Mouse (Mus musculus): ENCODE data around the gene Sytl2. TPM values are rescaled to one million over a fixed set of nuclear protein-coding genes. Genes with fewer than 3 reads are reported as not detected.

Sytl2 gene
- total and polyA plus RNA-seq, 3 experiments: not detected

DNA sequence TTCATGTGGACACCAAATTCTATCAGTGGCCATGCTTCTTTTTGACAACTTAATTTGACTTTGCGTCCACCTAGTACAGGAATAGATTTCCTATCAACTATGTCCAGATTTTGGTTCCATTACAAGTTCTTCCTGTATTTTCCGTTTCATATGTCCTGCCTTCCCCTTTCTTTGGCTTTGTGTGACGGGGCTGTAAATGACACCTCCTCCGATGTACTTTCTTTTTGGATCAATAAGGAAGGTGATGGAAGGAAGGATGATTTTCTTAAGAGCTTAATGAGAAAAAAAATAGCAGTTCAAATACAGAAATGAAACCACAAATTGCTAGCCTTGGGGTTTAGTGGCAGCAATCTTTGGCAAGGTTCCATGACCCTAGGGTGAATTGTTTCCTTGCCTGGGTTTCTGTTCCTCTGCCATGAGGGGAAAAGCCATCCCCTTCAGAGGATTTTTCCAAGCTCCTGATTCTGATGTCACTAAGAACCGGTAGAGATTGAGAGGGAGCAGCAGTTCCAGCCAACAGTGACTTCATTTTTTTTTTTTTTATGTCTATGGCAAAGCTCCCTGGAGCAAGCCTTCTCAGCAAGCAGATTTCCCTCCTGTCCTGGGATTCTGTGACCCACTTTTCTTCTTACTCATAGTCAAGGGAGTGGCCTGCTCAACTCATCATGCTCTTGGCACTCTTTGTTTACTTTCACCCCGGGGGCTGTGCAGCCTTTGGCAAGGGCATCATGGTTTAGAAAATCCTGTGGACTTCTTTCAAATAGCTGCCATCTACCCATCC, 68.2 kb downstream of the Sytl2 start:
- H3K27ac ChIP-seq (ENCODE audit: control insufficient read depth, low read depth, low read length): no peak overlapping the region

DNA sequence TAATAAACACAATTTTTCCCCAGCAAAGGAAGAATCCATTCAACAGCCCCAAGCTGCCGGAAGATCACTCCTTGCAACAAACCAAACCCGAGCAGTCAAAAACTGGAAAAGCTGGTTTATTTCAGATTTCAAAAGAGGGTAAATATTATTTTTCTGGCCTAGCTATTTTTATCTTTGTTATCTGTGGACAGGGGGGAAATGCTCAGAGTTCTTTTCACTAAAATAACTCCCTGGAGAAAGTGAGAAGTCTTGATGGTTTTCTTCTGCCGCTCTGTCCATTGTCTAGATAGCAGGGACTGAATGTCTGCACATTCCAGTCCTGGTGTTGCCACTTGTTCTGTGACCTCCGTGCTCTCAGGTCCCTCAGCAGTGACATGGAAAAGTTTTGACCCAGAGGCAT, 70.8 kb downstream of the Sytl2 start:
- no peaks in the 10 kb centered on the region for H3K79me2 ChIP-seq (ENCODE audit: control insufficient read depth, insufficient read depth, low read length, poor library complexity)
- DNase-seq (ENCODE audit: low read depth, low spot score): no peak
- H3K4me3 ChIP-seq (ENCODE audit: control insufficient read depth in 1 of 2, insufficient read depth in 1 of 2, low read depth in 2 of 2, low read length in 2 of 2): no peak overlapping the region
- TF ChIP-seq MEF2A (IDR thresholded peaks at IDR 0.05; ENCODE audit: extremely low read depth, insufficient replicate concordance, low read depth, low read length, poor library complexity, severe bottlenecking): no peak
- no peak for TF ChIP-seq ZNF384 (IDR thresholded peaks at IDR 0.05; ENCODE audit: low read depth, low read length)
- TF ChIP-seq TBP (IDR thresholded peaks at IDR 0.05; ENCODE audit: low read depth, low read length): no peak
- no peak for TF ChIP-seq RCOR1 (IDR thresholded peaks at IDR 0.05; ENCODE audit: low read depth, low read length)
- no peak for TF ChIP-seq KAT2A (conservative IDR thresholded peaks at IDR 0.05; ENCODE audit: low read depth, low read length)
- TF ChIP-seq TCF12 (IDR thresholded peaks at IDR 0.05; ENCODE audit: low read depth, low read length): no peak
- no peak for TF ChIP-seq GATA1 (IDR thresholded peaks at IDR 0.05; ENCODE audit: low read depth, low read length)
- no peak for TF ChIP-seq NRF1 (IDR thresholded peaks at IDR 0.05; ENCODE audit: insufficient read depth, low read depth, low read length, poor library complexity, severe bottlenecking)
- TF ChIP-seq ZMIZ1 (IDR thresholded peaks at IDR 0.05; ENCODE audit: low read depth, low read length): no peak
- no peak for TF ChIP-seq HCFC1 (IDR thresholded peaks at IDR 0.05; ENCODE audit: low read depth, low read length)
- TF ChIP-seq POLR2A (IDR thresholded peaks at IDR 0.05; ENCODE audit: control insufficient read depth in 1 of 2, insufficient read depth in 1 of 2, low read depth in 1 of 2, low read length in 2 of 2, poor library complexity in 1 of 2): no peak
- TF ChIP-seq USF2 (IDR thresholded peaks at IDR 0.05; ENCODE audit: borderline replicate concordance in 1 of 2, insufficient read depth in 1 of 2, low read depth in 1 of 2, low read length in 2 of 2): no peak
- no peak for TF ChIP-seq SIN3A (IDR thresholded peaks at IDR 0.05; ENCODE audit: low read length)
- no peak for TF ChIP-seq ZKSCAN1 (IDR thresholded peaks at IDR 0.05; ENCODE audit: low read depth, low read length)
- TF ChIP-seq EP300 (IDR thresholded peaks at IDR 0.05; ENCODE audit: low read depth in 1 of 2, low read length in 2 of 2): no peak
- no peak for TF ChIP-seq JUND (IDR thresholded peaks at IDR 0.05; ENCODE audit: low read depth, low read length)
- H3K9me3 ChIP-seq (replicated peaks; ENCODE audit: insufficient read depth, low read length): no peaks in the 10 kb centered on the region
- H3K36me3 ChIP-seq (ENCODE audit: control insufficient read depth in 1 of 2, insufficient read depth in 2 of 2, low read length in 2 of 2): no peaks in the 10 kb centered on the region
- no peak overlapping the region for H3K9ac ChIP-seq (ENCODE audit: control insufficient read depth, low read depth, low read length, poor library complexity, severe bottlenecking)
- H3K4me1 ChIP-seq (ENCODE audit: control insufficient read depth in 1 of 2, insufficient read depth in 2 of 2, low read length in 2 of 2): no peaks in the 10 kb centered on the region
- no peak overlapping the region for H3K27ac ChIP-seq (ENCODE audit: control insufficient read depth, low read depth, low read length)
- peaks cover 0 to 1% of the 10 kb centered on the region in 2 experiments; a peak in 1 of 4 replicates for H3K27me3 ChIP-seq (ENCODE audit: control insufficient read depth in 1 of 2, insufficient read depth in 2 of 2, low read length in 2 of 2)

More for the DNA sequence above, 68.2 kb downstream of the Sytl2 start:
- Histone ChIP-seq H3K9me3 (replicated peaks; ENCODE audit: insufficient read depth, low read length) (no peaks in the 10 kb centered on the region), H3K79me2 (ENCODE audit: control insufficient read depth, insufficient read depth, low read length, poor library complexity) (no peaks in the 10 kb centered on the region), H3K9ac (ENCODE audit: control insufficient read depth, low read depth, low read length, poor library complexity, severe bottlenecking) (no peak overlapping the region), H3K36me3 (ENCODE audit: control insufficient read depth in 1 of 2, insufficient read depth in 2 of 2, low read length in 2 of 2) (no peaks in the 10 kb centered on the region), H3K4me1 (ENCODE audit: control insufficient read depth in 1 of 2, insufficient read depth in 2 of 2, low read length in 2 of 2) (no peaks in the 10 kb centered on the region), H3K4me3 (ENCODE audit: control insufficient read depth in 1 of 2, insufficient read depth in 1 of 2, low read depth in 2 of 2, low read length in 2 of 2) (no peak overlapping the region), H3K27me3 (ENCODE audit: control insufficient read depth in 1 of 2, insufficient read depth in 2 of 2, low read length in 2 of 2) (no peaks in the 10 kb centered on the region; a peak in 2 of 4 replicates)
- no peak for DNase-seq (ENCODE audit: low read depth, low spot score)
- TF ChIP-seq USF2 (IDR thresholded peaks at IDR 0.05; ENCODE audit: borderline replicate concordance in 1 of 2, insufficient read depth in 1 of 2, low read depth in 1 of 2, low read length in 2 of 2) (no peak), SIN3A (IDR thresholded peaks at IDR 0.05; ENCODE audit: low read length) (no peak), EP300 (IDR thresholded peaks at IDR 0.05; ENCODE audit: low read depth in 1 of 2, low read length in 2 of 2) (no peak), USF1 (IDR thresholded peaks at IDR 0.05; ENCODE audit: low read depth, low read length) (no peak), MYB (IDR thresholded peaks at IDR 0.05; ENCODE audit: low read depth, low read length) (no peak), ZC3H11A (IDR thresholded peaks at IDR 0.05; ENCODE audit: low read depth, low read length) (no peak)
